Mouse (Mus musculus) testis, adult 2 months (tissue): Measurements from ENCODE around the gene Gm20388.

Source experiments
- CTCF ChIP-seq: fragments of 200-500 bp; IDR thresholded peaks from 2 replicates; pipeline ENCODE4 v1.5.1; 2012; ENCODE audit warnings: low read depth, mild to moderate bottlenecking, inconsistent platforms, low read length, moderate library complexity; ENCODE audit not compliant: control insufficient read depth, insufficient read depth, insufficient replicate concordance
- POLR2A ChIP-seq: fragments of 200-500 bp; IDR thresholded peaks from 2 replicates; pipeline ENCODE4 v1.6.1; 2012; ENCODE audit warnings: low read depth, mild to moderate bottlenecking, inconsistent platforms, low read length, moderate library complexity; ENCODE audit not compliant: control insufficient read depth

GRCm38 (mm10) chr8:121623043-121623442 lies 1712.4 kb downstream of the Gm20388 start:
- TF ChIP-seq CTCF (no peak), POLR2A (no peak)
